Mouse (Mus musculus): ENCODE measurements around the gene Esrp2. TPM values are rescaled to one million over a fixed set of nuclear protein-coding genes. Genes with fewer than 3 reads are reported as not detected.

Esrp2 gene
- polyA plus RNA-seq, 1 experiment: 0.04 TPM

- Histone ChIP-seq H3K27me3 (ENCODE audit: control insufficient read depth, insufficient read depth, insufficient read length) (no peaks in the 10 kb centered on the region), H3ac (ENCODE audit: control insufficient read depth, insufficient read length, low read depth) (no peak overlapping the region), H3K79me3 (ENCODE audit: low read depth) (peaks cover 1% of the 10 kb centered on the region), H3K79me2 (ENCODE audit: control insufficient read depth, insufficient read depth) (no peaks in the 10 kb centered on the region), H3K4me3 (ENCODE audit: insufficient read depth, poor library complexity, severe bottlenecking) (no peak overlapping the region), H3K36me3 (ENCODE audit: control insufficient read depth, insufficient read depth) (peaks cover 49% of the 10 kb centered on the region)
- TF ChIP-seq MYOG (IDR thresholded peaks at IDR 0.05; ENCODE audit: control insufficient read depth, extremely low read depth, insufficient read length): no peak
- no peak for TF ChIP-seq MYOD1 (IDR thresholded peaks at IDR 0.05; ENCODE audit: control insufficient read depth, insufficient read length, low read depth)
- no peak for TF ChIP-seq CEBPB (IDR thresholded peaks at IDR 0.05; ENCODE audit: low read depth)
- TF ChIP-seq USF1 (IDR thresholded peaks at IDR 0.05; ENCODE audit: low read depth): no peak
- TF ChIP-seq MAX (IDR thresholded peaks at IDR 0.05): no peak
- TF ChIP-seq FOSL1 (IDR thresholded peaks at IDR 0.05; ENCODE audit: insufficient read depth, low read length, poor library complexity, severe bottlenecking): no peak
These were observed 34.5 kb downstream of the Esrp2 start for GRCm38 (mm10) chr8:106102321-106102720.

Other genes starting within 250 kb of the Esrp2 start
- 0.32 TPM for gene Nrn1l, start 243.4 kb downstream of the Esrp2 start, polyA plus RNA-seq (2012; fragmentation: generic; extraction: Trizol)
- 14.4 TPM for gene Pskh1, start 236.5 kb downstream of the Esrp2 start, polyA plus RNA-seq (2012; fragmentation: generic; extraction: Trizol)
- 0.16 TPM for gene Ctrl, start 203.1 kb downstream of the Esrp2 start, polyA plus RNA-seq (2012; fragmentation: generic; extraction: Trizol)
- 73.5 TPM for gene Psmb10, start 198.5 kb downstream of the Esrp2 start, polyA plus RNA-seq (2012; fragmentation: generic; extraction: Trizol)
- 1.4 TPM for gene Lcat, start 193.6 kb downstream of the Esrp2 start, polyA plus RNA-seq (2012; fragmentation: generic; extraction: Trizol)
- gene Slc12a4, start 170.9 kb downstream of the Esrp2 start, polyA plus RNA-seq (2012; fragmentation: generic; extraction: Trizol): 79.1 TPM
- gene Dpep3, start 157.5 kb downstream of the Esrp2 start, polyA plus RNA-seq (2012; fragmentation: generic; extraction: Trizol): not detected
- 13.1 TPM for gene Dus2, start 145.6 kb downstream of the Esrp2 start, polyA plus RNA-seq (2012; fragmentation: generic; extraction: Trizol)
- 0.05 TPM for gene Dpep2nb, start 131.0 kb downstream of the Esrp2 start, polyA plus RNA-seq (2012; fragmentation: generic; extraction: Trizol)
- 15.0 TPM for gene Ddx28, start 125.1 kb downstream of the Esrp2 start, polyA plus RNA-seq (2012; fragmentation: generic; extraction: Trizol)
- 12.6 TPM for gene Nfatc3, start 78.1 kb downstream of the Esrp2 start, polyA plus RNA-seq (2012; fragmentation: generic; extraction: Trizol)
- 13.0 TPM for gene Pla2g15, start 13.4 kb upstream of the Esrp2 start, polyA plus RNA-seq (2012; fragmentation: generic; extraction: Trizol)
- gene Slc7a6, start 31.9 kb upstream of the Esrp2 start, polyA plus RNA-seq (2012; fragmentation: generic; extraction: Trizol): 21.3 TPM
- 30.1 TPM for gene Slc7a6os, start 74.0 kb upstream of the Esrp2 start, polyA plus RNA-seq (2012; fragmentation: generic; extraction: Trizol)
- 40.3 TPM for gene Prmt7, start 74.0 kb upstream of the Esrp2 start, polyA plus RNA-seq (2012; fragmentation: generic; extraction: Trizol)
- 0.05 TPM for gene Smpd3, start 201.0 kb upstream of the Esrp2 start, polyA plus RNA-seq (2012; fragmentation: generic; extraction: Trizol)